Mouse (Mus musculus) heart, embryonic 16.5 days (tissue): ENCODE data around the gene Vgll4. TPM values are rescaled to one million over a fixed set of nuclear protein-coding genes. Genes with fewer than 3 reads are reported as not detected.

Source experiments
- ATAC-seq: fragments of 200-750 bp; cut with Nextera tagmentation; replicated peaks from 2 replicates; pipeline ENCODE4 v1.8.0; 2017; ENCODE audit warnings: moderate number of reproducible peaks; ENCODE audit not compliant: insufficient read depth, low FRiP score; ENCODE audit errors: extremely low read depth
- H3K27ac ChIP-seq: fragments of 300-500 bp; sonication (generic); 2 replicates; pipeline ENCODE4 v1.5.1; 2014; ENCODE audit warnings: mild to moderate bottlenecking, low read length, control low read depth, moderate library complexity
- H3K27me3 ChIP-seq: fragments of 300-500 bp; sonication (generic); 2 replicates; pipeline ENCODE4 v1.6.1; 2014; ENCODE audit warnings: low read length, mixed read lengths; ENCODE audit not compliant: control insufficient read depth, insufficient read depth
- H3K36me3 ChIP-seq: fragments of 300-500 bp; sonication (generic); 2 replicates; pipeline ENCODE4 v1.6.1; 2014; ENCODE audit not compliant: control insufficient read depth, insufficient read depth
- H3K4me1 ChIP-seq: fragments of 300-500 bp; sonication (generic); 2 replicates; pipeline ENCODE4 v1.6.1; 2014; ENCODE audit warnings: low read length, mixed read lengths; ENCODE audit not compliant: control insufficient read depth, insufficient read depth
- H3K4me2 ChIP-seq: fragments of 300-500 bp; sonication (generic); 2 replicates; pipeline ENCODE4 v1.6.1; 2014; ENCODE audit warnings: low read depth, mild to moderate bottlenecking, control low read depth, low read length
- H3K4me3 ChIP-seq: fragments of 300-500 bp; sonication (generic); 2 replicates; pipeline ENCODE4 v1.5.1; 2014; ENCODE audit warnings: mild to moderate bottlenecking, control low read depth, low read length
- H3K9ac ChIP-seq: fragments of 300-500 bp; sonication (generic); 2 replicates; pipeline ENCODE4 v1.6.1; 2014; ENCODE audit warnings: low read length, control low read depth
- H3K9me3 ChIP-seq: fragments of 300-500 bp; sonication (generic); replicated peaks from 2 replicates; pipeline ENCODE4 v1.6.1; 2016; ENCODE audit warnings: low read length; ENCODE audit not compliant: control insufficient read depth
- WGBS: fragments of 180-500 bp; shearing (Covaris S2); extraction: QIAGEN DNeasy Blood & Tissue Kit; methylation state at CpG from one replicate; pipeline ENCODE4 v1.1.7; 2014; 5-methylcytosine and 5-hydroxymethylcytosine counted together
- polyA plus RNA-seq: library from polyadenylated mRNA; unstranded; fragments of >200 nt; fragmentation: Nextera tagmentation; extraction: Ambion mirVana; gene quantifications from 2 replicates; pipeline ENCODE4 v1.2.1, GENCODE M21; 2015

The Vgll4 gene
- polyA plus RNA-seq, 1 experiment from 2014 or later = 65.3 TPM

GRCm38 (mm10) chr6:114967623-114968022, 2.2 kb downstream of the Vgll4 start:
- peaks cover 3% of the 10 kb centered on the region; the same call in 1 of the 2 replicates for H3K9me3 ChIP-seq
- peaks cover 10% of the 10 kb centered on the region for H3K4me1 ChIP-seq
- peak overlapping the region; percentile 100 for H3K4me2 ChIP-seq
- peaks cover 10% of the 10 kb centered on the region for H3K27me3 ChIP-seq
- H3K4me3 ChIP-seq = peak overlapping the region; percentile 83; the same call in 1 of the 2 replicates
- 64% methylated on average over 12 of the region's 12 CpGs for WGBS
- H3K27ac ChIP-seq = no peak overlapping the region
- ATAC-seq = no peak
- no peaks in the 10 kb centered on the region for H3K36me3 ChIP-seq
- peak overlapping the region; percentile 82; the same call in 1 of the 2 replicates for H3K9ac ChIP-seq

GRCm38 (mm10) chr6:114966396-114967154, 3.2 kb downstream of the Vgll4 start:
- H3K9me3 ChIP-seq = peaks cover 3% of the 10 kb centered on the region; the same call in 1 of the 2 replicates
- H3K27me3 ChIP-seq = peaks cover 10% of the 10 kb centered on the region
- peaks cover 10% of the 10 kb centered on the region for H3K4me1 ChIP-seq
- WGBS = 52% methylated on average over 2 of the region's 2 CpGs
- H3K36me3 ChIP-seq = no peaks in the 10 kb centered on the region
- no peak overlapping the region for H3K4me2 ChIP-seq
- H3K9ac ChIP-seq = no peak overlapping the region
- no peak for ATAC-seq
- H3K27ac ChIP-seq = no peak overlapping the region
- no peak overlapping the region for H3K4me3 ChIP-seq

- peaks cover 10% of the 10 kb centered on the region for H3K4me1 ChIP-seq
- H3K27me3 ChIP-seq = peaks cover 10% of the 10 kb centered on the region
- 67% methylated on average over 3 of the region's 3 CpGs for WGBS
- no peak overlapping the region for H3K4me2 ChIP-seq
- no peak overlapping the region for H3K27ac ChIP-seq
- no peak overlapping the region for H3K9ac ChIP-seq
- no peak for ATAC-seq
- H3K4me3 ChIP-seq = no peak overlapping the region
- no peaks in the 10 kb centered on the region for H3K36me3 ChIP-seq
- peaks cover 2% of the 10 kb centered on the region; the same call in 1 of the 2 replicates for H3K9me3 ChIP-seq
Observed at GRCm38 (mm10) chr6:114965802-114966201, 4.0 kb downstream of the Vgll4 start.

GRCm38 (mm10) chr6:114965396-114965795, 4.4 kb downstream of the Vgll4 start:
- H3K36me3 ChIP-seq = no peaks in the 10 kb centered on the region
- no peaks in the 10 kb centered on the region for H3K9me3 ChIP-seq
- no peak for ATAC-seq
- no peak overlapping the region for H3K9ac ChIP-seq
- H3K4me3 ChIP-seq = no peak overlapping the region
- H3K4me2 ChIP-seq = no peak overlapping the region
- no peak overlapping the region for H3K27ac ChIP-seq
- H3K27me3 ChIP-seq = peaks cover 10% of the 10 kb centered on the region
- H3K4me1 ChIP-seq = peaks cover 10% of the 10 kb centered on the region
- 56% methylated on average over 8 of the region's 8 CpGs for WGBS

- Histone ChIP-seq H3K27me3 (peaks cover 10% of the 10 kb centered on the region), H3K27ac (no peak overlapping the region), H3K9me3 (no peaks in the 10 kb centered on the region), H3K36me3 (no peaks in the 10 kb centered on the region), H3K4me1 (peaks cover 5% of the 10 kb centered on the region), H3K9ac (no peak overlapping the region), H3K4me2 (no peak overlapping the region), H3K4me3 (no peak overlapping the region)
- ATAC-seq = no peak
- WGBS = 70% methylated on average over 2 of the region's 2 CpGs
Observed at GRCm38 (mm10) chr6:114964235-114964634, 5.6 kb downstream of the Vgll4 start.

- H3K27ac ChIP-seq = no peak overlapping the region
- no peaks in the 10 kb centered on the region for H3K36me3 ChIP-seq
- no peak for ATAC-seq
- H3K4me1 ChIP-seq = peaks cover 4% of the 10 kb centered on the region; the same call in 1 of the 2 replicates
- no peak overlapping the region for H3K9ac ChIP-seq
- peaks cover 10% of the 10 kb centered on the region for H3K27me3 ChIP-seq
- no peak overlapping the region for H3K4me2 ChIP-seq
- H3K4me3 ChIP-seq = no peak overlapping the region
- H3K9me3 ChIP-seq = no peaks in the 10 kb centered on the region
- 63% methylated on average over 5 of the region's 5 CpGs for WGBS
Observed at GRCm38 (mm10) chr6:114963636-114964035, 6.2 kb downstream of the Vgll4 start.

- ATAC-seq = no peak
- H3K27ac ChIP-seq = no peak overlapping the region
- H3K4me3 ChIP-seq = no peak overlapping the region
- no peak overlapping the region for H3K9ac ChIP-seq
- no peak overlapping the region for H3K4me2 ChIP-seq
- 66% methylated on average over 10 of the region's 10 CpGs for WGBS
- H3K4me1 ChIP-seq = no peaks in the 10 kb centered on the region
- H3K27me3 ChIP-seq = 0 out of 2 replicates have a peak, but pooled peaks cover 4% of the 10 kb centered on the region
- no peaks in the 10 kb centered on the region for H3K36me3 ChIP-seq
- no peaks in the 10 kb centered on the region for H3K9me3 ChIP-seq
Observed at GRCm38 (mm10) chr6:114961276-114962068, 8.3 kb downstream of the Vgll4 start.

GRCm38 (mm10) chr6:114959012-114959398, 10.8 kb downstream of the Vgll4 start:
- no peaks in the 10 kb centered on the region for H3K27me3 ChIP-seq
- WGBS = 76% methylated on average over 6 of the region's 6 CpGs
- no peak overlapping the region for H3K9ac ChIP-seq
- H3K4me2 ChIP-seq = no peak overlapping the region
- H3K4me1 ChIP-seq = no peaks in the 10 kb centered on the region
- no peaks in the 10 kb centered on the region for H3K36me3 ChIP-seq
- no peak for ATAC-seq
- H3K9me3 ChIP-seq = no peaks in the 10 kb centered on the region
- no peak overlapping the region for H3K27ac ChIP-seq
- no peak overlapping the region for H3K4me3 ChIP-seq
